Mouse (Mus musculus) erythroblast, adult 5-6 weeks (primary cell): Measurements from ENCODE around the gene Adgrl1. TPM values are rescaled to one million over a fixed set of nuclear protein-coding genes. Genes with fewer than 3 reads are reported as not detected.
"Not testable (repeated sequence)": the region's sequence is repeated elsewhere in the genome, so short reads cannot be mapped to it uniquely, and the experiment has no call there.

Experiments used
- ATAC-seq: replicated peaks from 2 replicates; pipeline ENCODE4 v1.8.0; 2016; ENCODE audit warnings: moderate number of reproducible peaks, mild to moderate bottlenecking, moderate TSS enrichment, inconsistent platforms; ENCODE audit not compliant: poor library complexity, low FRiP score, severe bottlenecking
- total RNA-seq, 2 experiments: library from RNA; stranded (forward) in 1 of 2; stranded (reverse) in 1 of 2; fragments of 150-400 nt in 1 of 2; fragments of 200-764, 138-1000 nt in 1 of 2; gene quantifications; 2 replicates each; pipeline versions ENCODE4 v1.2.3 to v1.2.4; 2015 to 2017; ENCODE audit warnings: low replicate concordance in 2 of 2

Gene Adgrl1
- total RNA-seq, 2 experiments from 2014 or later, result 0.09 to 0.58 TPM

DNA sequence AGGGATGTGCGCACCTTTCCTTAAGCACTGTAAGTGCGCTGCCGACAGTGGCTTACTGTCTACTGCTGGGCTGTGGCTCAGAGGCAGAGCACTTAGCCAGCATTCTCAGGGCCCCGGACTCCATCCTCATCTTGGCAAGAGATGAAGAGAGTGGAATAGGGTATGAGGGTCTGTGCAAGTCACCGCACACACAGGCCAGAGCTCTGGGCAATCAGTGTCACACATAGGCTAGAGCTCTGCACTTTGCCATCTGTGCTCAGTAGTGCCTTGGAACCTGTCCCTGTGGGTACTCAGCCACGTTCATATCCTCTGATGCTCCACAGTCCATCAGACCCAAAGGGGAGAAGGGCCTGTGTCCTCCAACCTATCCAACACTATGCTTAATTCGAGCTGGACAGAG lies 81.6 kb downstream of the Adgrl1 start:
- no peak for ATAC-seq

DNA sequence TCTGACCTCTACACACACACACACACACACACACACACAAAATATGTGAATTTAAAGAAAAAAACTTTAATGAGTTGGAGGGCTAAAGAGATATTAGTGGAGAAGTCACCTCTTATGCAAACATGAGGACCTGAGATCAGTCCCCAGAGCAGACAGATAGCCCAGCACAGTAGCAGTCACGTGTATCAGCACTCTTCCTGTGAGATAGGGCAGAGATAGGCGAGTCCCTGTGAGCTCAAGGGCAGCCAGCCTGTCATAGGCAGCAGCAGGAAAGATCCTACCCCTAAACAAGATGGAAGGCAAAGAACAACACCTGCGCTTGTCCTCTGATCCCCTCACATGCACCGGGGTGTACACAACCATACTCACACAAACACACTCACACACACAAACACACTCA lies 82.5 kb downstream of the Adgrl1 start:
- no peak for ATAC-seq

- ATAC-seq, result not testable (repeated sequence)
These were observed 83.3 kb downstream of the Adgrl1 start for GRCm38 (mm10) chr8:83983222-83983621.

DNA sequence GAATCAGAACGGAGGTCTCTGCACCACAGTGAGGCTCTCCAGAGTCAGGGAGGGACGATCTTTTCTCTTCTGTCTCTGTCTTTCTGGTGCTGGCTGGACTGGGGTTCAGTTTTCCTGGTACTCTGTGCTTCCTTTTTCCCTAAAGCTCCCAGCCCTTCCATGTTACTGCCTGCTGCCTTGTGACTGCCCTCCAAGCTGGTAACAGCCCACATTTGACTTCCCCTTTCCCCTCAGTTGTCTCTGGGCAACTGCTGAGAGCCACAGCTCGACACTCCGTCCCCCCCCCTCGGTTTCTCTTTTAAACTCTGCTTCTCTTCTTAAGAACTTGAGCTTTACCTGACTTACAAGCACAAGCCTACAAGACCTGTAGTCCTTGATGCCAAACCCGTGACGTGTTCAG lies 89.3 kb downstream of the Adgrl1 start:
- no peak for ATAC-seq

DNA sequence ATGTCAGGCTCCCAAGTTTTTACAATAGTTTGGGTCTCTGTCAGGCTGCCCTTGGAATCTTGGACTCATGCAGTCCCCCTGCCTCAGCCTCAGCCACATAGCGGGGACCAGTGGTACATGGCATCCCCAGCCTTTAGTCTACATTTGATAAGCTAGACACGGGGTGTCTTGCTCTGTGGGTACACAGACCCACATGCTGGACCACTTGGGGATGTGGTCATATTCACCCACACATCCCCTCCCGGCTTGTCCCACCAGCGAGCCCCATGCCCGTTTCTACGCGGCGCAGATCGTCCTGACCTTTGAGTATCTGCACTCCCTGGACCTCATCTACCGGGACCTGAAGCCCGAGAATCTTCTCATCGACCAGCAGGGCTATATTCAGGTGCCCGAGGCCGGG lies 90.3 kb downstream of the Adgrl1 start:
- no peak for ATAC-seq

Other genes starting within 250 kb of the Adgrl1 start
- 4.4 and 16.7 TPM in 2 replicates for gene Gipc1, start 247.4 kb upstream of the Adgrl1 start, total RNA-seq (2015; ENCODE audit: low replicate concordance)
- gene Gipc1, start 247.4 kb upstream of the Adgrl1 start, total RNA-seq (2017; ENCODE audit: low replicate concordance), result 5.2 and 8.6 TPM in 2 replicates
- 0.21 TPM in 1 of 2 replicates, not detected in the other for gene Ptger1, start 233.4 kb upstream of the Adgrl1 start, total RNA-seq (2015; ENCODE audit: low replicate concordance)
- gene Ptger1, start 233.4 kb upstream of the Adgrl1 start, total RNA-seq (2017; ENCODE audit: low replicate concordance), result 0.56 and 0.60 TPM in 2 replicates
- 5.2 and 9.0 TPM in 2 replicates for gene Pkn1, start 200.9 kb upstream of the Adgrl1 start, total RNA-seq (2015; ENCODE audit: low replicate concordance)
- gene Pkn1, start 200.9 kb upstream of the Adgrl1 start, total RNA-seq (2017; ENCODE audit: low replicate concordance), result 22.3 and 30.6 TPM in 2 replicates
- 20.1 and 40.0 TPM in 2 replicates for gene Ddx39, start 184.9 kb upstream of the Adgrl1 start, total RNA-seq (2015; ENCODE audit: low replicate concordance)
- gene Ddx39, start 184.9 kb upstream of the Adgrl1 start, total RNA-seq (2017; ENCODE audit: low replicate concordance), result 36.5 and 37.3 TPM in 2 replicates
- 31.8 and 56.7 TPM in 2 replicates for gene Adgre5, start 158.8 kb upstream of the Adgrl1 start, total RNA-seq (2015; ENCODE audit: low replicate concordance)
- 17.1 and 27.1 TPM in 2 replicates for gene Adgre5, start 158.8 kb upstream of the Adgrl1 start, total RNA-seq (2017; ENCODE audit: low replicate concordance)
- gene Gm10644, start 55.1 kb downstream of the Adgrl1 start, total RNA-seq (2015; ENCODE audit: low replicate concordance), result not detected in 2 replicates
- not detected in 2 replicates for gene Gm10644, start 55.1 kb downstream of the Adgrl1 start, total RNA-seq (2017; ENCODE audit: low replicate concordance)
- 23.1 and 32.4 TPM in 2 replicates for gene Asf1b, start 55.4 kb downstream of the Adgrl1 start, total RNA-seq (2015; ENCODE audit: low replicate concordance)
- gene Asf1b, start 55.4 kb downstream of the Adgrl1 start, total RNA-seq (2017; ENCODE audit: low replicate concordance), result 26.2 and 32.8 TPM in 2 replicates
- gene Prkaca, start 72.9 kb downstream of the Adgrl1 start, total RNA-seq (2015; ENCODE audit: low replicate concordance), result 7.5 and 9.8 TPM in 2 replicates
- gene Prkaca, start 72.9 kb downstream of the Adgrl1 start, total RNA-seq (2017; ENCODE audit: low replicate concordance), result 6.7 and 7.1 TPM in 2 replicates
- 14.8 and 33.2 TPM in 2 replicates for gene Samd1, start 97.6 kb downstream of the Adgrl1 start, total RNA-seq (2015; ENCODE audit: low replicate concordance)
- gene Samd1, start 97.6 kb downstream of the Adgrl1 start, total RNA-seq (2017; ENCODE audit: low replicate concordance), result 32.5 and 36.0 TPM in 2 replicates
- gene 1700067K01Rik, start 101.4 kb downstream of the Adgrl1 start, total RNA-seq (2015; ENCODE audit: low replicate concordance), result 1.3 TPM in 1 of 2 replicates, not detected in the other
- 0.51 and 2.6 TPM in 2 replicates for gene 1700067K01Rik, start 101.4 kb downstream of the Adgrl1 start, total RNA-seq (2017; ENCODE audit: low replicate concordance)
- not detected in 2 replicates for gene 2210011C24Rik, start 112.1 kb downstream of the Adgrl1 start, total RNA-seq (2015; ENCODE audit: low replicate concordance)
- not detected in 2 replicates for gene 2210011C24Rik, start 112.1 kb downstream of the Adgrl1 start, total RNA-seq (2017; ENCODE audit: low replicate concordance)
- not detected in 2 replicates for gene Palm3, start 121.4 kb downstream of the Adgrl1 start, total RNA-seq (2015; ENCODE audit: low replicate concordance)
- not detected in 2 replicates for gene Palm3, start 121.4 kb downstream of the Adgrl1 start, total RNA-seq (2017; ENCODE audit: low replicate concordance)
- gene Il27ra, start 142.5 kb downstream of the Adgrl1 start, total RNA-seq (2015; ENCODE audit: low replicate concordance), result 0.63 and 0.96 TPM in 2 replicates
- 0.17 TPM in 1 of 2 replicates, not detected in the other for gene Il27ra, start 142.5 kb downstream of the Adgrl1 start, total RNA-seq (2017; ENCODE audit: low replicate concordance)
- gene Rln3, start 144.9 kb downstream of the Adgrl1 start, total RNA-seq (2015; ENCODE audit: low replicate concordance), result not detected in 2 replicates
- gene Rln3, start 144.9 kb downstream of the Adgrl1 start, total RNA-seq (2017; ENCODE audit: low replicate concordance), result not detected in 2 replicates
- not detected in 2 replicates for gene Gm10643, start 165.0 kb downstream of the Adgrl1 start, total RNA-seq (2015; ENCODE audit: low replicate concordance)
- gene Gm10643, start 165.0 kb downstream of the Adgrl1 start, total RNA-seq (2017; ENCODE audit: low replicate concordance), result not detected in 2 replicates
- gene Rfx1, start 166.7 kb downstream of the Adgrl1 start, total RNA-seq (2015; ENCODE audit: low replicate concordance), result 2.1 and 3.1 TPM in 2 replicates
- 1.4 and 3.5 TPM in 2 replicates for gene Rfx1, start 166.7 kb downstream of the Adgrl1 start, total RNA-seq (2017; ENCODE audit: low replicate concordance)
- 0.19 and 4.0 TPM in 2 replicates for gene Dcaf15, start 204.7 kb downstream of the Adgrl1 start, total RNA-seq (2015; ENCODE audit: low replicate concordance)
- gene Dcaf15, start 204.7 kb downstream of the Adgrl1 start, total RNA-seq (2017; ENCODE audit: low replicate concordance), result 1.9 and 2.9 TPM in 2 replicates
- not detected in 2 replicates for gene Podnl1, start 225.9 kb downstream of the Adgrl1 start, total RNA-seq (2015; ENCODE audit: low replicate concordance)
- not detected in 2 replicates for gene Podnl1, start 225.9 kb downstream of the Adgrl1 start, total RNA-seq (2017; ENCODE audit: low replicate concordance)
- 4.2 and 7.3 TPM in 2 replicates for gene Cc2d1a, start 247.8 kb downstream of the Adgrl1 start, total RNA-seq (2015; ENCODE audit: low replicate concordance)
- 0.60 and 2.5 TPM in 2 replicates for gene Cc2d1a, start 247.8 kb downstream of the Adgrl1 start, total RNA-seq (2017; ENCODE audit: low replicate concordance)
- not detected in 2 replicates for gene 4930432K21Rik, start 247.9 kb downstream of the Adgrl1 start, total RNA-seq (2015; ENCODE audit: low replicate concordance)
- gene 4930432K21Rik, start 247.9 kb downstream of the Adgrl1 start, total RNA-seq (2017; ENCODE audit: low replicate concordance), result 0.43 TPM in 1 of 2 replicates, not detected in the other